Mouse (Mus musculus) limb, embryonic 10.5 days (tissue): ENCODE measurements around the gene Rcvrn. TPM values are rescaled to one million over a fixed set of nuclear protein-coding genes. Genes with fewer than 3 reads are reported as not detected.

Experiments
- DNase-seq: peaks from one replicate; pipeline ENCODE4 v3.0.0-alpha.2; 2017; ENCODE audit warnings: low spot score
- H3K27ac ChIP-seq: fragments of 300-500 bp; sonication (generic); 2 replicates; pipeline ENCODE4 v1.5.1; 2016; ENCODE audit warnings: mild to moderate bottlenecking
- H3K27me3 ChIP-seq: fragments of 300-500 bp; sonication (generic); 2 replicates; pipeline ENCODE4 v1.6.1; 2016; ENCODE audit warnings: low read depth, mild to moderate bottlenecking; ENCODE audit not compliant: poor library complexity, severe bottlenecking
- H3K36me3 ChIP-seq: fragments of 300-500 bp; sonication (generic); 2 replicates; pipeline ENCODE4 v1.6.1; 2016; ENCODE audit warnings: mild to moderate bottlenecking, moderate library complexity
- H3K4me1 ChIP-seq: fragments of 300-500 bp; sonication (generic); 2 replicates; pipeline ENCODE4 v1.6.1; 2016
- H3K4me3 ChIP-seq: fragments of 300-500 bp; sonication (generic); 2 replicates; pipeline ENCODE4 v1.5.1; 2016; ENCODE audit warnings: mild to moderate bottlenecking, moderate library complexity
- H3K9me3 ChIP-seq: fragments of 300-500 bp; sonication (generic); replicated peaks from 2 replicates; pipeline ENCODE4 v1.6.1; 2016; ENCODE audit warnings: mild to moderate bottlenecking
- WGBS: fragments of 180-500 bp; shearing (Covaris S2); methylation state at CpG from one replicate; pipeline ENCODE4 v1.1.7; 2016; 5-methylcytosine and 5-hydroxymethylcytosine counted together
- polyA plus RNA-seq: library from polyadenylated mRNA; unstranded; fragments of >200 nt; fragmentation: Nextera tagmentation; extraction: Ambion mirVana; gene quantifications from 2 replicates; pipeline ENCODE4 v1.2.1, GENCODE M21; 2016

The Rcvrn gene
- polyA plus RNA-seq, 1 experiment from 2014 or later = not detected

DNA sequence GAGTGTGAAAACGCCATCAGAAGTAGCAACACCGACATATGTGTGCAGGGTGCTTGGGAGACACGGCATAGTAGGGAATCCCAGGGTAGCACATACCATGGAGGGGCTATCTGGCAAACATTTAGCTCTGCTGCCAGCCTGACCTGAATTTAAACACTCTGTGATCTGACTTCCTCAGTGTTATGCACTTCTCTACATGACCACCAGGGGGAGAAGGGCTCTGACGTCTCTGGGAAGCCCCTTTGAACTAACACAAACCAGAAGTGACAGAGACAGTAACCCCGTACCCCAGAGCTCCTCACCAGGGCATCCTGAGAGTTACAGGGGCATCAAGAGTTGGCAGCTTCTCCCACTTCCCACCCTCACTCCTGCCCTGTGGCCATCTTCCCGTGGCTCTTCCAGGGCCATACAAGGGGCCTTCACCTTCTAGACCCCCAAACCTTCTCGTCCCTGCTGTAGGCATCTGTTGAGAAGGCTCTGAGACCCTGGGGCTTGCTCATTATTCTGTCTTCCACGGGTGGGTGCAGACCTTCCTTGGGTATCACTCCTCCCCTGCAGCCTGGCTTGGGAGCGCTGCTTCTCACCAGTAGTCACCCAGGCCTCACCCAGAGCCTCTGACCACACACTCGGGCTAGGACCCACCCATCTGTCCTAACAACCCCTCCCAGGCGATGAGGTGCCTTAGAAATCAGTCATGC is 37.3 kb upstream of the Rcvrn start:
- no peak overlapping the region for H3K4me3 ChIP-seq
- no peak overlapping the region for H3K27ac ChIP-seq
- H3K36me3 ChIP-seq = no peaks in the 10 kb centered on the region
- H3K27me3 ChIP-seq = no peaks in the 10 kb centered on the region
- H3K4me1 ChIP-seq = peaks cover 10% of the 10 kb centered on the region
- 45% methylated on average over 11 of the region's 11 CpGs for WGBS
- DNase-seq = peak; percentile 47
- no peaks in the 10 kb centered on the region for H3K9me3 ChIP-seq

DNA sequence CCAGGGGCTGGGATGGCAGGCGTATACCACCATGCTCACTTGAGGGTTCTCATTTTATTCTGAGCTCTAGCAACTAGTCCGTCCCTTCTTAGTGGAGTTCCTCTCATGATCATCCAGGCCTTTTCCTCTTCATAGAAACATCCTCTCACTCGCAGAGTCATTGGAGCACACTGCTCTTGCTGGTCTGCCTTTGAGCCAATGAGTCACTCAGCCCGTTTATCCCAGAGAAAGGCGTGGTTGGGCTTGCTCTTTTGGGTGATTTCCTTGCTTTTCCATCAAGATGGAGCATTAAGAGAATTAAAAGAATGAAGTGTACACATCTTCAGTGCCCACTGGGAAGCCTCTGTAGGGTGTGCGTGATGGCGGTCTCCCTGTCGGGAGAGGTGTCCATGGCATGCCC is 33.7 kb upstream of the Rcvrn start:
- no peaks in the 10 kb centered on the region for H3K9me3 ChIP-seq
- DNase-seq = no peak

DNA sequence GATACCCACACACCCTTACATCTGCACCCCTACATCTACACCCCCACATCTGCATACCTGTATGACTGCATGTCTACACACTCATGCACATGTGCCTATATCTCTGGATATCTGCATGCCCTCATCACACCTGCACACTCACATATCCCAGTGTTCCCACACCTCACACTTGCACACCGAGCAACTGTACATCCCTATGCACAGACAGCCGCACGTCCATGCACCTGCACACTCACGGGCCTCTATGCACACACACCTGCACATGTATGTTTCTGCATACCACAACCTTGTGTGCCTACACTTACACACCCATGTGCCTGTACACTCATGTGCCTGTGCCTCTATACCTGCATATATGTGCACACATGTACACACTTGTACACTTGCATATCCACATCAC is 31.7 kb upstream of the Rcvrn start:
- Histone ChIP-seq H3K27me3 (no peaks in the 10 kb centered on the region), H3K27ac (no peak overlapping the region), H3K4me3 (no peak overlapping the region), H3K4me1 (peaks cover 6% of the 10 kb centered on the region), H3K36me3 (no peaks in the 10 kb centered on the region), H3K9me3 (no peaks in the 10 kb centered on the region)
- DNase-seq = no peak
- WGBS = 96% methylated on average over 4 of the region's 4 CpGs

More for the DNA sequence above, 33.7 kb upstream of the Rcvrn start:
- no peak overlapping the region for H3K27ac ChIP-seq
- no peaks in the 10 kb centered on the region for H3K27me3 ChIP-seq
- H3K4me3 ChIP-seq = no peak overlapping the region
- 89% methylated on average over 8 of the region's 8 CpGs for WGBS
- peaks cover 5% of the 10 kb centered on the region; the same call in 1 of the 2 replicates for H3K4me1 ChIP-seq
- H3K36me3 ChIP-seq = no peaks in the 10 kb centered on the region

GRCm38 (mm10) chr11:67664261-67664660 is 30.9 kb upstream of the Rcvrn start:
- H3K27ac ChIP-seq = no peak overlapping the region
- WGBS = 85% methylated on average over 3 of the region's 3 CpGs
- no peak overlapping the region for H3K4me3 ChIP-seq
- peaks cover 6% of the 10 kb centered on the region for H3K4me1 ChIP-seq
- H3K27me3 ChIP-seq = no peaks in the 10 kb centered on the region
- no peaks in the 10 kb centered on the region for H3K36me3 ChIP-seq
- no peak for DNase-seq
- H3K9me3 ChIP-seq = no peaks in the 10 kb centered on the region

DNA sequence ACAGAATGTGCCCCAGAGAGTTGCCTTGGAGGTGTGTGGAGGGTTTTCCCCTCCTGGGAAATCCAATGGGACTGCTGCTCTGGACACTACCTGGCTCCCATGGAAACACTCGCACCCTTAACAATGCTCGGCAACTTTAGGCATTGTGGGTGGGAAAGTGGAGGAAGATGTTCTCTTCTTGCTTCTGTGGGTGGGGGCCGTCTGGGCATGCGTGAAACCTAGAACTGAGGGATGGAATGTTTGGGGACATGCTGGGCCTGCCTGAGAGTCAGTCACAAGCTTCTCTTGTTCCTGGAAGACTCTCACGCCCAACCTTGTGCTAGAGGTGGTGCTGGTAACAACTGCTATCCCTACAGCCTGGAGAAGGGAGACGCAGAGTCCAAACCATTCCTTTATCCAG is 30.2 kb upstream of the Rcvrn start:
- Histone ChIP-seq H3K9me3 (no peaks in the 10 kb centered on the region), H3K4me1 (peaks cover 6% of the 10 kb centered on the region), H3K27me3 (no peaks in the 10 kb centered on the region), H3K36me3 (no peaks in the 10 kb centered on the region), H3K27ac (no peak overlapping the region), H3K4me3 (no peak overlapping the region)
- no peak for DNase-seq
- 86% methylated on average over 6 of the region's 6 CpGs for WGBS

DNA sequence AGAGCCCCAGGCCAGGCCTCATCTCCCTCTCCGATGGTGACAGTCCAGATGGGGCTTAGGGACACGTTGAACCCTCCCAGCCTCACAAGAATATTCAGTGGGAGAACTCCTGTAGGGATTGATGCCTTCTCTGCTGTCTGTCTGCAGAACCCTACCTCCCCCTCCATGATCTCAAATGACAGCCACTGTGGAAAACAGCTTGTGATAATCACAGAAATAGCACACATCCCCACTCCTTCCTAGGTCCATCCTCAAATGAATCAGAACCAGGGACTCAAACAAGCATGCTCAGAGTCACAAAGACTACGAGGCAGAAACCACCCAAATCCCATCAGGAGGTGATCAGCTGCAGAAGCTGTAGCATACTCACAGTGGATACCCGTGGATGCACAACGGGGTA is 29.0 kb upstream of the Rcvrn start:
- no peaks in the 10 kb centered on the region for H3K9me3 ChIP-seq

DNA sequence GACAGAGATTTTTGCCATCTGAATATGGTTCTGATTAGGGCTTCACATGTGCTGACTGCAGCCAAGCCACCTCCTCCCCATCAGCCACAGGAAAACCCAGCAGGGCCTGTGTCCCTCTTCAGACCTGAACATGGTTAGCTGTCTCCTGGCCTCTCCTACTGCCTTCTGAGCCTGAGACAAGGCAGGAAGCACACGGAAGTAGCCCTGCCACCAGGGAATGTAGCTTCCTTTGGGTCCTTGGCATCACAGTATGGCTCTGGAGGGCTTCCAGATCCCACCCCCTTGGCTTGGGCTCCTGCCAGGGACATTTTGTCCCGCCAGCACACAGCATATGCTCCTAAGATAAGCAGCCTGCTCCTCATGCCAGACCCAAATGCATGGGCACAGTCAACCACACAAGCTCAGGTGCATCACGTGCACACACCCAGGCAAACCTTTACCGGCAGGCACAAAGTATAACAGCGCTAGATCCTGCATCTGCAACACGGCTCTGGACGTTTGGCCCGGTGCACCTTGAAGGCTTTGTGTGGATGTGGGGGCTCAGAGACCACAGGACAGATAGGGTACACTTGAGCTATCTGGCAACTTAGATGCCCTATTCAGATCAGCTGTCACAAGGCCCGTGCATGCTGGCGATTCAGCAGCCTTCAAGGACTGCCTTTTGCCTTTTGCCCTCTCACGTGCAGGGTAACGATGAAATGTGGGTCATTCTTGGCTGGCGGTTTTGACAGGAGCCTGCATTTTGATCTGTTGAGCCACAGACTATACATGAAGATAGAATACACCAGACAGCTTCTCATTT is 27.4 kb upstream of the Rcvrn start:
- Histone ChIP-seq H3K36me3 (no peaks in the 10 kb centered on the region), H3K9me3 (no peaks in the 10 kb centered on the region), H3K27ac (no peak overlapping the region), H3K4me3 (no peak overlapping the region), H3K27me3 (no peaks in the 10 kb centered on the region), H3K4me1 (peaks cover 6% of the 10 kb centered on the region)
- no peak for DNase-seq
- 90% methylated on average over 13 of the region's 13 CpGs for WGBS

More for the DNA sequence above, 29.0 kb upstream of the Rcvrn start:
- Histone ChIP-seq H3K27ac (no peak overlapping the region), H3K36me3 (no peaks in the 10 kb centered on the region), H3K27me3 (no peaks in the 10 kb centered on the region), H3K4me3 (no peak overlapping the region), H3K4me1 (peaks cover 6% of the 10 kb centered on the region)
- no peak for DNase-seq
- WGBS = 87% methylated on average over 5 of the region's 5 CpGs

DNA sequence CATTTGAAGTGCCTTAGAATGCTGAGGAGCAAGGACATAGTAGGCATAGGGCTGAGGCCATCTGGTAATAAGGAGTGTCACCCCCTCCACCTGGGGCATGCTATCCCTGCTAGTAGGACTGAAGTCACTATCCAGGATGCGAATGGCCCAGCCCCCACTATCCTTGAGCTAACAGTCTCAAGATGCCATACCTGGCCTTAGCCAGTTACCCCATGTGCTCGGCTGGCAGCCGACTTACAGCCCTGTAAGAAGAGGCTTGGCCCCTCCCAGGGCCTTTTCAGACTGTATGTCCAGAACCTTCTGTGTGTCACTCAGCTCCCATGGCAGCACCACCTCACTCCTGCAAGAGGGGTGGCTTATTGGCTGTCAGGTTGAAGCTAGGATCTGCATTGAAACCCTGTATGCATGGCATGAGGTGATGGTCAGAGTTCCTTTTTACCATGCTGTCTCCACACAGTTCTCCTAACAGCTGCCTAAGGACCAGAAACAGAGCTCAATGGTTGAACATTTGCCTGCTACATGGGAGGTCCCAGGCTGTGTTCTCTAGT is 26.6 kb upstream of the Rcvrn start:
- H3K4me1 ChIP-seq = peaks cover 6% of the 10 kb centered on the region
- no peaks in the 10 kb centered on the region for H3K9me3 ChIP-seq
- no peak overlapping the region for H3K27ac ChIP-seq
- no peak for DNase-seq
- H3K27me3 ChIP-seq = no peaks in the 10 kb centered on the region
- H3K36me3 ChIP-seq = no peaks in the 10 kb centered on the region
- H3K4me3 ChIP-seq = no peak overlapping the region
- 90% methylated on average over 3 of the region's 3 CpGs for WGBS

DNA sequence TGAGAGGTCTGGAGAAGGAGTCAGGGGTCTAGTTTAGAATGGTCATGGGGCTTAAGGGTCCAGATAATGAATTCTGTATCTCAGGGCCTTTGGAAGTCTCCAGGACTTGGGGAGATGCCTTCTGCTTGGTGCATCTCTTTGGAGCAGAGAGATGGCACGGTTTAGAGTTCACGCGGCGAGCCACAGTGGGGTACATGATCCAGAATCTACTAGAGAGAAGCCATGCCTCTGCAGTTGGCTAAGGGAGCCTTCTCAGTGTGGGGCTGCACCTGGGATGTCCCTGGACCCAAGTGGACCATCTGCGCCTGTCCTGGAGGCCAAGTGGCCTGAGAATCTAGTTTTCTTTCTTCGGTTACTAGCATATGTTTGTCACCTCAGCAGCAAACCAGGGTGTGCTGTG is 25.1 kb upstream of the Rcvrn start:
- Histone ChIP-seq H3K27me3 (no peaks in the 10 kb centered on the region), H3K9me3 (no peaks in the 10 kb centered on the region), H3K36me3 (no peaks in the 10 kb centered on the region), H3K27ac (no peak overlapping the region), H3K4me1 (peaks cover 6% of the 10 kb centered on the region), H3K4me3 (no peak overlapping the region)
- WGBS = 95% methylated on average over 6 of the region's 6 CpGs
- no peak for DNase-seq

- Histone ChIP-seq H3K27me3 (no peaks in the 10 kb centered on the region), H3K36me3 (no peaks in the 10 kb centered on the region), H3K4me3 (no peak overlapping the region), H3K27ac (no peak overlapping the region), H3K4me1 (peaks cover 6% of the 10 kb centered on the region), H3K9me3 (no peaks in the 10 kb centered on the region)
- DNase-seq = no peak
- WGBS = 78% methylated on average over 5 of the region's 5 CpGs
Measured at GRCm38 (mm10) chr11:67672140-67672539, 23.0 kb upstream of the Rcvrn start.

GRCm38 (mm10) chr11:67675562-67676540 is 19.3 kb upstream of the Rcvrn start:
- peak; percentile 50 for DNase-seq
- Histone ChIP-seq H3K36me3 (no peaks in the 10 kb centered on the region), H3K4me1 (no peaks in the 10 kb centered on the region), H3K4me3 (no peak overlapping the region), H3K27me3 (no peaks in the 10 kb centered on the region), H3K27ac (no peak overlapping the region), H3K9me3 (no peaks in the 10 kb centered on the region)
- 67% methylated on average over 12 of the region's 12 CpGs for WGBS

- H3K36me3 ChIP-seq = no peaks in the 10 kb centered on the region
- no peaks in the 10 kb centered on the region for H3K27me3 ChIP-seq
- H3K27ac ChIP-seq = no peak overlapping the region
- DNase-seq = no peak
- no peak overlapping the region for H3K4me3 ChIP-seq
- 81% methylated on average over 5 of the region's 5 CpGs for WGBS
- H3K4me1 ChIP-seq = no peaks in the 10 kb centered on the region
- no peaks in the 10 kb centered on the region for H3K9me3 ChIP-seq
Measured at GRCm38 (mm10) chr11:67679300-67679699, 15.8 kb upstream of the Rcvrn start.
